Mouse (Mus musculus): ENCODE measurements around the gene Setx.

Setx gene

GRCm38 (mm10) chr2:29223591-29224262, 99.7 kb downstream of the Setx start:
- no peak for DNase-seq

GRCm38 (mm10) chr2:29226671-29227070, 102.7 kb downstream of the Setx start:
- DNase-seq, result no peak

GRCm38 (mm10) chr2:29230191-29230835, 106.3 kb downstream of the Setx start:
- no peak for DNase-seq
